Mouse (Mus musculus) B cell, adult 67 days (primary cell): ENCODE measurements around the gene Olfr594. TPM values are rescaled to one million over a fixed set of nuclear protein-coding genes. Genes with fewer than 3 reads are reported as not detected.

Source experiments
- total RNA-seq, 2 experiments: library from RNA; stranded (reverse); gene quantifications; 4 replicates each; pipeline ENCODE4 v1.2.4; 2023

Gene Olfr594
- not detected for total RNA-seq

DNA sequence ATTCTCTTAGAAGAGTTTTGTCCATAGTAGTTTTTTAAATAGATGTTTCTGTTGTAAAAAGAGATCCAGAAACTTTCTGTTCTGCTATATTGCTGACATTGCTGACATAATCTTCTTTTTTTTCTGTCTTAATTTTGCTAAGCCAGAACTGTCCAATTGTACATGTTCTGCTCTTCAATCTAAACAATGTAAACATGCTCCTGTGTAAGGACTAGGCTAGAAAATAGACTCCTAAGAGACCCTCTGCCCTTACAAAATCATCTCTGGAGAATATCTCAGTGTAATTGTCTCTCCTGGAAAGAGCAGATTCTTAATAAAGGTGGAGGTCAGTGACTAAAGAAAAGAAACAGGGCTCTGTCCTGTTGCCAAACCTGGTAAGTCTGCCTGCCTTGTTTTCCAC is at the start of gene Olfr594:
Gene Olfr594 (plus strand): TSS at position 301 of the 400 bp plus-strand sequence.

DNA sequence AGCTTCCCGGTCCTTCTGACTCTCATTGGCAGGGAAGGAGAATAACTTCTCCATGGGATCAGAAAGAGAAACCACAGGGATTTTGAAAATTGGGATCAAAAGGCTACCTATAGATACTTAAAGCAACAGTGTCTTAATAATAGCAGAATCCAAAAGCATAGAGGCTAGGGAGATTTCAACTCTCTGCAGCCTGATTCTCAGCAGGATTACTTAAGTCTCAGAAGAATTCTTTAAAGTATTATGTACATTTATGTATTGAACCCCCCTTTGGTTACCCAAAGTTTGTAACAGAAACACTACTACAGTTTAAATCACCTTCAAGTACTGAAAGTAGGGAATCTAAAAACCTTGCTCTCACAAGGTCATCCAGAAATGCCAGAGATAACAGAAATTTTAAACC is 38.6 kb upstream of the Olfr594 start, which contains the start of gene Olfr591:
Gene Olfr591 (minus strand): TSS at position 101 of the 400 bp plus-strand sequence.

DNA sequence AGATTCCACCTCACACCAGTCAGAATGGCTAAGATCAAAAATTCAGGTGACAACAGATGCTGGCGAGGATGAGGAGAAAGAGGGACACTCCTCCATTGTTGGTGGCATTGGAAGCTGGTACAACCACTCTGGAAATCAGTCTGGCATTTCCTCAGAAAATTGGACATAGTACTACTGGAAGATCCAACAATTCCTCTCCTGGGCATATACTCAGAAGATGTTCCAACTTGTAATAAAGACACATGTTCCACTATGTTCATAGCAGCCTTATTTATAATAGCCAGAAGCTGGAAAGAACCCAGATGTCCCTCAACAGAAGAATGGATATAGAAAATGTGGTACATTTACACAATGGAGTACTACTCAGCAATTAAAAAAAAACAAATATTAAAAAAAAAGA is 32.3 kb upstream of the Olfr594 start, which contains the start of gene Olfr592:
Gene Olfr592 (plus strand): TSS at position 301 of the 400 bp plus-strand sequence.

GRCm38 (mm10) chr7:103211562-103211961 is 5.2 kb upstream of the Olfr594 start, which contains the start of gene Olfr593:
Gene Olfr593, plus strand, starts transcription at chr7:103211862.

GRCm38 (mm10) chr7:103252405-103252804 is 35.6 kb downstream of the Olfr594 start, which contains the start of gene Usp17ld:
Gene Usp17ld, minus strand, starts transcription at chr7:103252505.

Other genes starting within 250 kb of the Olfr594 start
- gene Olfr577, start 241.1 kb upstream of the Olfr594 start, total RNA-seq = not detected
- gene Olfr578, start 227.7 kb upstream of the Olfr594 start, total RNA-seq = not detected
- not detected for gene Olfr582, start 179.0 kb upstream of the Olfr594 start, total RNA-seq
- gene Olfr583, start 165.7 kb upstream of the Olfr594 start, total RNA-seq = not detected
- gene Olfr584, start 135.1 kb upstream of the Olfr594 start, total RNA-seq = not detected
- not detected for gene Olfr585, start 119.3 kb upstream of the Olfr594 start, total RNA-seq
- gene Olfr586, start 91.4 kb upstream of the Olfr594 start, total RNA-seq = not detected
- not detected for gene Olfr588-ps1, start 76.1 kb upstream of the Olfr594 start, total RNA-seq
- gene Olfr589, start 60.6 kb upstream of the Olfr594 start, total RNA-seq = not detected
- gene Olfr591, start 38.7 kb upstream of the Olfr594 start, total RNA-seq = not detected
- gene Olfr592, start 32.2 kb upstream of the Olfr594 start, total RNA-seq = not detected
- gene Olfr593, start 5.1 kb upstream of the Olfr594 start, total RNA-seq = not detected
- gene Usp17ld, start 35.5 kb downstream of the Olfr594 start, total RNA-seq = not detected
- not detected for gene Olfr596, start 88.7 kb downstream of the Olfr594 start, total RNA-seq
- not detected for gene Olfr597, start 99.3 kb downstream of the Olfr594 start, total RNA-seq
- gene Olfr598, start 106.6 kb downstream of the Olfr594 start, total RNA-seq = not detected
- not detected for gene Olfr599, start 118.9 kb downstream of the Olfr594 start, total RNA-seq
- gene Olfr600, start 132.7 kb downstream of the Olfr594 start, total RNA-seq = not detected
- gene Olfr601, start 145.7 kb downstream of the Olfr594 start, total RNA-seq = not detected
- gene Olfr603, start 169.2 kb downstream of the Olfr594 start, total RNA-seq = not detected
- not detected for gene Usp17lc, start 198.1 kb downstream of the Olfr594 start, total RNA-seq
- not detected for gene Olfr605, start 228.4 kb downstream of the Olfr594 start, total RNA-seq
- gene Olfr606, start 232.1 kb downstream of the Olfr594 start, total RNA-seq = not detected
- not detected for gene Olfr607, start 247.2 kb downstream of the Olfr594 start, total RNA-seq